Mouse (Mus musculus): ENCODE measurements around the gene Taf1c. TPM values are rescaled to one million over a fixed set of nuclear protein-coding genes. Genes with fewer than 3 reads are reported as not detected.

Gene Taf1c
- polyA plus RNA-seq, 1 experiment from 2014 or later = 18.8 TPM

- H3K27ac ChIP-seq (replicated peaks) = no peak overlapping the region
- H3K4me3 ChIP-seq = no peak overlapping the region
- H3K36me3 ChIP-seq = no peaks in the 10 kb centered on the region
- H3K4me2 ChIP-seq (replicated peaks) = no peak overlapping the region
- no peaks in the 10 kb centered on the region for H3K9me3 ChIP-seq
- peaks cover 11% of the 10 kb centered on the region; the same call in 1 of the 2 replicates for H3K27me3 ChIP-seq
- H3K9ac ChIP-seq (replicated peaks) = no peak overlapping the region
- H3K4me1 ChIP-seq = 0 out of 2 replicates have a peak, but pooled peaks cover 4% of the 10 kb centered on the region
- ATAC-seq (replicated peaks) = no peak
- 50% methylated on average over 2 of the region's 2 CpGs for WGBS
These were observed 30.9 kb upstream of the Taf1c start for GRCm38 (mm10) chr8:119635958-119636357.

GRCm38 (mm10) chr8:119635378-119635777 is 30.4 kb upstream of the Taf1c start, which contains the start of gene Kcng4:
TSS of gene Kcng4 (minus strand) at chr8:119635680.
- 52% methylated on average over 6 of the region's 6 CpGs for WGBS
- no peak within 1 kb of the TSS for H3K4me2 ChIP-seq (replicated peaks)

DNA sequence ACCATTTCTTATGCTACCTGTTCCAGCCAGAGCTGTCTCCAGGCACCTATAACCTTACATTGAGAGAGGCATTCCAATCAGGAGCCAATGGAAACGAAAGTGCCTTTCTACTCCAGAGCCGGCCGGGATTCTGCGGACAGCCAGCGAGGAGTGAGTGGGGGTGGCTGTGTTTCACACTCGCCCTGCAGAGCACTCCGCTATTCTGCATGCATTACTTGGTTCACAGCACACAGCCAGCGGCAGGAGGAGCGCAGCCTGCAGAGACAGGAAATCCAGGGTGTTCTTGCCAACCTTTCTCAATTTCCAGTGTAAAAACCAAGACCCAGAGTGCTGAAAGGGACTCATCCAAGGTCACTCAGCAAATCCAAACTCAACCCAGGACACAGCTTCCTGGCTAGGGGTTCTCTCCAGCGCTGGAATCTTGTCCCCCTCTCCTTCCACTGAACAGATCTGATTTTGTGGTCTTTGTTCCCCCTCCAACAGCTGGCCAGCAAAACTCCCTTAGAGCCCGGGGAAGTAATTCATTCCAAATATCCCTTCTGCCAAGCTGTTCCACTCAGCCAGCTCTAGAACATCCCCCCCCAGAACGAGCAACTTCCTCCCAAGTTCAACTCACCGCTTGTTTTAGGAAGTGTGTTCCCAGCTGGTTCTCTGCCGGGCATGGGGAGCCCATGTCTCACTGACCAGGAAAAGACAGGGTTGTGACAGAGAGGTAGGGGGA is 29.8 kb upstream of the Taf1c start:
- Histone ChIP-seq H3K27me3 (peaks cover 10% of the 10 kb centered on the region; the same call in 1 of the 2 replicates), H3K4me1 (0 out of 2 replicates have a peak, but pooled peaks cover 4% of the 10 kb centered on the region), H3K36me3 (no peaks in the 10 kb centered on the region), H3K27ac (replicated peaks) (no peak overlapping the region), H3K9me3 (no peaks in the 10 kb centered on the region), H3K4me2 (replicated peaks) (no peak overlapping the region), H3K9ac (replicated peaks) (no peak overlapping the region), H3K4me3 (no peak overlapping the region)
- 18% methylated on average over 14 of the region's 14 CpGs for WGBS
- ATAC-seq (replicated peaks) = no peak

More at GRCm38 (mm10) chr8:119635378-119635777, 30.4 kb upstream of the Taf1c start, which contains the start of gene Kcng4:
- Histone ChIP-seq H3K9me3 (no peaks in the 10 kb centered on the region), H3K9ac (replicated peaks) (no peak within 1 kb of the TSS), H3K4me3 (no peak within 1 kb of the TSS), H3K27ac (replicated peaks) (no peak within 1 kb of the TSS), H3K27me3 (peaks cover 10% of the 10 kb centered on the region; the same call in 1 of the 2 replicates), H3K4me1 (0 out of 2 replicates have a peak, but pooled peaks cover 4% of the 10 kb centered on the region), H3K36me3 (no peaks in the 10 kb centered on the region)
- ATAC-seq (replicated peaks) = no peak

GRCm38 (mm10) chr8:119632909-119633308 is 27.9 kb upstream of the Taf1c start:
- Histone ChIP-seq H3K9me3 (no peaks in the 10 kb centered on the region), H3K4me2 (replicated peaks) (no peak overlapping the region), H3K4me1 (0 out of 2 replicates have a peak, but pooled peaks cover under 1% of the 10 kb centered on the region), H3K27ac (replicated peaks) (no peak overlapping the region), H3K36me3 (no peaks in the 10 kb centered on the region), H3K4me3 (no peak overlapping the region), H3K27me3 (peaks cover 10% of the 10 kb centered on the region; the same call in 1 of the 2 replicates), H3K9ac (replicated peaks) (no peak overlapping the region)
- WGBS = 57% methylated on average over 29 of the region's 29 CpGs
- ATAC-seq (replicated peaks) = no peak

DNA sequence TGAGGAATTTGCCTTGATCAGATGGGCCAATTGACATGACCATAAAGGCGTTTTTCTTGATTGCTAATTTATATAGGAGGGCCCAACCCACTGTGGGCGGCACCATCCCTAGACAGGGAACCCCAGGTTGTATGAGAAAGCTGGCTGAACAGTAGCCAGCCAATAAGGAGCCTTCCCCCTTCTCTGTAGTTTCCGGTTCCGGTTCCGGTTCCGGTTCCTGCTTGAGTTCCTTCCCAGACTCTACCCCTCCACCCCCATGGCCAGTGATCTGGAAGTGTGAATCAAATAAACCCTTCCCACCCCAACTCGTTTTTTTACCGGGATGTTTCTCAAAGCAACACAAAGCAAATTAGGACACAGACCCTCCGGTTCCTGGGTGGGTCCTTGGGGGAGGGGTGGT is 27.2 kb upstream of the Taf1c start:
- no peaks in the 10 kb centered on the region for H3K4me1 ChIP-seq
- no peak overlapping the region for H3K9ac ChIP-seq (replicated peaks)
- H3K27me3 ChIP-seq = peaks cover 10% of the 10 kb centered on the region; the same call in 1 of the 2 replicates
- H3K9me3 ChIP-seq = no peaks in the 10 kb centered on the region
- no peak overlapping the region for H3K4me3 ChIP-seq
- H3K4me2 ChIP-seq (replicated peaks) = no peak overlapping the region
- no peak overlapping the region for H3K27ac ChIP-seq (replicated peaks)
- 83% methylated on average over 9 of the region's 9 CpGs for WGBS
- no peaks in the 10 kb centered on the region for H3K36me3 ChIP-seq
- ATAC-seq (replicated peaks) = no peak

- no peaks in the 10 kb centered on the region for H3K9me3 ChIP-seq
- H3K4me3 ChIP-seq = no peak overlapping the region
- no peak for ATAC-seq (replicated peaks)
- H3K27me3 ChIP-seq = peaks cover 10% of the 10 kb centered on the region; the same call in 1 of the 2 replicates
- no peak overlapping the region for H3K4me2 ChIP-seq (replicated peaks)
- 50% methylated on average over 3 of the region's 3 CpGs for whole genome bisulfite sequencing
- no peaks in the 10 kb centered on the region for H3K36me3 ChIP-seq
- H3K9ac ChIP-seq (replicated peaks) = no peak overlapping the region
- H3K4me1 ChIP-seq = no peaks in the 10 kb centered on the region
- H3K27ac ChIP-seq (replicated peaks) = no peak overlapping the region
These were observed 25.8 kb upstream of the Taf1c start for GRCm38 (mm10) chr8:119630841-119631240.

DNA sequence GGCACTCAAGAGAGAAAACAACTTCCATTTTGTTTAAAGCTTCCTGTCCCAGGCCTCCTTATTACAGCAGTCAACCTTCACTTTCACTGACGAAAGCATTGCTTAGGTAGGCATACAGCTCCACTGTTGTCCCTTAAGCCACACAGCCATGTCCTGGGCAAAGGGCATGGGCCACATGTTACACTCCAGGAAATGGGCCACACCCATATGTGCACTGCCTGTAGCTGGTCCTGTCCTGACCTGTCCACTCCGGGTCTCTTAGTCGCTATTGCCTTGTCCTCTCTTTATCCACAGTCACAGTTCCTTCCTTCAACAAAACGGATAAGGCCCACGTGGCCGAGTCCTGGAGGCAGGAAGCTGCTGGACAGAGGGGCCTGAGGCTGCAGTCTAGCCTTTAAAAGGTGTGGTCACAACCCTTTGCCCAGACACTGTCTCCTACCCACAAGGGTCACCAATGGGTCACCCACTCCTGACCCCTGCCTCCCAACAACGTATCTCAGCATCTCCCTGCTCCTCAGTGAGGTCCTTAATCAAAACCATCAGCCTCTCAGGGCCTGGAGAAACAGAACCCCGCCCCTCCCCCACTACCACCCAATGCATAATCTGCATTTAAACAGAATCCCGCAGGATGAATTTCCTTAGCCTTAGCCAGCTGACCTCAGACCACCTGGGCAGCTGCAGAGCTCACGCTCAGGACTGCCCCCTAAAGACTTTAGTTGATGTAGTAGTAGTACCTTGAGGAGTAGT is 22.8 kb upstream of the Taf1c start:
- no peaks in the 10 kb centered on the region for H3K9me3 ChIP-seq
- H3K27me3 ChIP-seq = no peaks in the 10 kb centered on the region
- H3K36me3 ChIP-seq = no peaks in the 10 kb centered on the region
- H3K4me3 ChIP-seq = no peak overlapping the region
- no peak for ATAC-seq (replicated peaks)
- H3K9ac ChIP-seq (replicated peaks) = no peak overlapping the region
- H3K4me1 ChIP-seq = no peaks in the 10 kb centered on the region
- no peak overlapping the region for H3K4me2 ChIP-seq (replicated peaks)
- no peak overlapping the region for H3K27ac ChIP-seq (replicated peaks)
- WGBS = 55% methylated on average over 10 of the region's 10 CpGs

- Histone ChIP-seq H3K36me3 (no peaks in the 10 kb centered on the region), H3K4me1 (no peaks in the 10 kb centered on the region), H3K4me2 (replicated peaks) (no peak overlapping the region), H3K9ac (replicated peaks) (no peak overlapping the region), H3K9me3 (no peaks in the 10 kb centered on the region), H3K27me3 (no peaks in the 10 kb centered on the region), H3K27ac (replicated peaks) (no peak overlapping the region), H3K4me3 (no peak overlapping the region)
- 82% methylated on average over 7 of the region's 7 CpGs for WGBS
- ATAC-seq (replicated peaks) = no peak
These were observed 22.2 kb upstream of the Taf1c start for GRCm38 (mm10) chr8:119627199-119627598.

GRCm38 (mm10) chr8:119625788-119626187 is 20.8 kb upstream of the Taf1c start:
- H3K4me1 ChIP-seq = no peaks in the 10 kb centered on the region
- no peak for ATAC-seq (replicated peaks)
- no peaks in the 10 kb centered on the region for H3K36me3 ChIP-seq
- no peaks in the 10 kb centered on the region for H3K9me3 ChIP-seq
- no peaks in the 10 kb centered on the region for H3K27me3 ChIP-seq
- H3K9ac ChIP-seq (replicated peaks) = no peak overlapping the region
- no peak overlapping the region for H3K4me2 ChIP-seq (replicated peaks)
- H3K27ac ChIP-seq (replicated peaks) = no peak overlapping the region
- 84% methylated on average over 22 of the region's 22 CpGs for WGBS
- H3K4me3 ChIP-seq = no peak overlapping the region

GRCm38 (mm10) chr8:119624916-119625315 is 19.9 kb upstream of the Taf1c start:
- no peaks in the 10 kb centered on the region for H3K9me3 ChIP-seq
- no peak overlapping the region for H3K27ac ChIP-seq (replicated peaks)
- no peak for ATAC-seq (replicated peaks)
- H3K27me3 ChIP-seq = no peaks in the 10 kb centered on the region
- H3K4me2 ChIP-seq (replicated peaks) = no peak overlapping the region
- no peaks in the 10 kb centered on the region for H3K36me3 ChIP-seq
- 90% methylated on average over 7 of the region's 7 CpGs for WGBS
- no peak overlapping the region for H3K4me3 ChIP-seq
- H3K9ac ChIP-seq (replicated peaks) = no peak overlapping the region
- H3K4me1 ChIP-seq = no peaks in the 10 kb centered on the region

DNA sequence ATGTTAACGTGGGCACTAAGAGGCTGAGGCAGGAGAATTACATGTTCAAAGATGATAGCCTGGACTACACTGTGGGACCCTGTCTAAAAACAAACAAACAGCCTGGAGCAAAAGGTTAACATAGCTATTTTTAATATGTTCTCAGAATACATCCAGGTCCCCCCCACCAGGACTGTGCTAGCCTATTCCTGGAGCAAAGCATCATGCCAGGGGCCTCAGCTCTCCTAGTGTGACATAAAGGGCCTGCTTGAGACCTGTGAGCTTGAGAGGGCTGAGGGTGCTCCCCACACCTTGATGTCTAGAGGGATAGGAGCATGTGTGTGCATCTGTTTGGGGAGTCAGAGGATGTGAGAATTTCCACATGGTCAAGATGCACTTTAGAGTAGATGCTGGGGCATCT is 18.7 kb upstream of the Taf1c start:
- Histone ChIP-seq H3K27ac (replicated peaks) (no peak overlapping the region), H3K27me3 (no peaks in the 10 kb centered on the region), H3K4me2 (replicated peaks) (no peak overlapping the region), H3K4me3 (no peak overlapping the region), H3K36me3 (no peaks in the 10 kb centered on the region), H3K9me3 (no peaks in the 10 kb centered on the region), H3K9ac (replicated peaks) (no peak overlapping the region), H3K4me1 (no peaks in the 10 kb centered on the region)
- WGBS = 78% methylated on average over 1 of the region's 1 CpGs
- no peak for ATAC-seq (replicated peaks)

GRCm38 (mm10) chr8:119623061-119623460 is 18.0 kb upstream of the Taf1c start:
- ATAC-seq (replicated peaks) = no peak
- Histone ChIP-seq H3K9ac (replicated peaks) (no peak overlapping the region), H3K4me3 (no peak overlapping the region), H3K9me3 (no peaks in the 10 kb centered on the region), H3K4me2 (replicated peaks) (no peak overlapping the region), H3K27ac (replicated peaks) (no peak overlapping the region), H3K4me1 (no peaks in the 10 kb centered on the region), H3K36me3 (no peaks in the 10 kb centered on the region), H3K27me3 (no peaks in the 10 kb centered on the region)
- WGBS = 89% methylated on average over 8 of the region's 8 CpGs
